Mouse (Mus musculus): ENCODE measurements around the gene Tor1aip1. TPM values are rescaled to one million over a fixed set of nuclear protein-coding genes. Genes with fewer than 3 reads are reported as not detected.

Tor1aip1 gene
- total and polyA plus RNA-seq, 3 experiments, result 19.1 to 44.1 (median 39.8) TPM

GRCm38 (mm10) chr1:156044211-156044611 is 7.9 kb upstream of the Tor1aip1 start:
- dilution Hi-C loops (cut with MboI; ENCODE audit: extremely low pct_ligation_motif_present, extremely low pct_unique_long_range_greater_than_20kb, low sequenced_read_pairs) (no loop called here), in situ Hi-C loops (cut with MboI; ENCODE audit: low pct_ligation_motif_present, low pct_unique_long_range_greater_than_20kb, low sequenced_read_pairs) (no loop called here)
- H3K27me3 ChIP-seq (replicated peaks), result no peaks in the 10 kb centered on the region
- DNase-seq (ENCODE audit: extremely low read depth), result no peak
- H3K79me2 ChIP-seq (replicated peaks; ENCODE audit: control insufficient read depth, extremely low read depth, insufficient read depth, poor library complexity, severe bottlenecking), result peaks cover 81% of the 10 kb centered on the region
- H3K4me3 ChIP-seq (replicated peaks in 1 of 3; ENCODE audit: low read depth in 2 of 3, low read length in 2 of 3, poor library complexity in 1 of 3), result no peak overlapping the region
- no peak overlapping the region for H3K27ac ChIP-seq (ENCODE audit: insufficient read depth, low read depth)
- TF ChIP-seq ELF1 (IDR thresholded peaks at IDR 0.05; ENCODE audit: low read depth, low read length) (no peak), RCOR1 (conservative IDR thresholded peaks at IDR 0.05; ENCODE audit: low read depth, low read length) (no peak), SMC3 (IDR thresholded peaks at IDR 0.05; ENCODE audit: low read depth, low read length) (no peak), CHD1 (IDR thresholded peaks at IDR 0.05; ENCODE audit: low read depth, low read length) (no peak), SIN3A (IDR thresholded peaks at IDR 0.05; ENCODE audit: low read length) (no peak), NRF1 (IDR thresholded peaks at IDR 0.05; ENCODE audit: low read depth, low read length) (no peak), TCF12 (IDR thresholded peaks at IDR 0.05; ENCODE audit: low read depth, low read length) (no peak)
- no peaks in the 10 kb centered on the region for H3K9me3 ChIP-seq (replicated peaks; ENCODE audit: low read length)
- H3K4me2 ChIP-seq (ENCODE audit: insufficient read depth, low read depth, poor library complexity, severe bottlenecking), result no peak overlapping the region
- no peak overlapping the region for H3K9ac ChIP-seq (ENCODE audit: insufficient read depth, low read depth)
- peaks cover 39 to 60% of the 10 kb centered on the region in 2 experiments for H3K36me3 ChIP-seq (replicated peaks in 1 of 2; ENCODE audit: control insufficient read depth in 1 of 2, insufficient read depth in 1 of 2, low read length in 1 of 2)
- H3K4me1 ChIP-seq (ENCODE audit: control insufficient read depth in 1 of 2, insufficient read depth in 2 of 2), result peaks cover 4 to 53% of the 10 kb centered on the region in 2 experiments; a peak in 3 of 4 replicates

DNA sequence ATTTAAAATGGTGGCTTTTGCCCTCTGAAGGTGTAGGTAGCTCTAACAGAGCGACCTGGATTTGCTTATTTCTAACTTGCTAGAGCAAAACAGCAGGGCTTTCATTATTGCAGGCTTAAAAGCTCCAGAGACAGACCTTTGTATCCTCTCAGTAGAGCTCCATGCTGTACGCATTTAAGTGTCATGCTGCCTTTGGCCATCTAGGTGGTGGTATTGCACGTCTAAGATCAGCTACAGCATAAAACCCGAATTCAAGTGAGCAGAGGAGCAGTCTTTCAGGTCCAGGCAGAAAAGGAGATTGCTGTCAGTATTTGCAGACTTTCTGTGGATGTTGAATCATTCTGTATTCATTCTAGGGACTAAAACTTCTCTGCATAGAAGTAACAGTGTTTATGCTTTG is 6.7 kb upstream of the Tor1aip1 start:
- TF ChIP-seq ZC3H11A (IDR thresholded peaks at IDR 0.05; ENCODE audit: low read depth, low read length), result no peak
- no peak for TF ChIP-seq USF1 (IDR thresholded peaks at IDR 0.05; ENCODE audit: low read depth, low read length)
- TF ChIP-seq E2F4 (IDR thresholded peaks at IDR 0.05; ENCODE audit: insufficient replicate concordance, low read depth, low read length), result no peak
- no peak for TF ChIP-seq POLR2A (IDR thresholded peaks at IDR 0.05; ENCODE audit: low read depth, low read length)
- peak; percentile 48; the same call in 1 of the 2 replicates for TF ChIP-seq MYC (IDR thresholded peaks at IDR 0.05; ENCODE audit: low read depth, low read length)
- TF ChIP-seq SMC3 (IDR thresholded peaks at IDR 0.05; ENCODE audit: low read depth, low read length), result peak; percentile 32
- no peak for TF ChIP-seq IRF4 (IDR thresholded peaks at IDR 0.05; ENCODE audit: low read depth, low read length)
- no peak for TF ChIP-seq USF2 (conservative IDR thresholded peaks at IDR 0.05; ENCODE audit: low read depth, low read length)
- peak; percentile 42 for TF ChIP-seq RAD21 (IDR thresholded peaks at IDR 0.05; ENCODE audit: low read depth, low read length)
- TF ChIP-seq ZNF384 (IDR thresholded peaks at IDR 0.05; ENCODE audit: low read depth, low read length), result no peak
- TF ChIP-seq ZMIZ1 (IDR thresholded peaks at IDR 0.05; ENCODE audit: low read depth, low read length), result no peak
- TF ChIP-seq SIN3A (IDR thresholded peaks at IDR 0.05; ENCODE audit: low read length), result 0 out of 2 replicates have a peak, but pooled peaks have one; percentile 29
- TF ChIP-seq CTCF (conservative IDR thresholded peaks at IDR 0.05 in 1 of 2, IDR thresholded peaks at IDR 0.05 in 1 of 2; ENCODE audit: low read depth in 2 of 2, low read length in 2 of 2), result peak; percentile 35 to 68
- Histone ChIP-seq H3K27me3 (replicated peaks) (no peaks in the 10 kb centered on the region), H3K4me1 (ENCODE audit: control insufficient read depth in 1 of 2, insufficient read depth in 2 of 2) (peaks cover 4 to 59% of the 10 kb centered on the region in 2 experiments; a peak in 3 of 4 replicates), H3K36me3 (replicated peaks in 1 of 2; ENCODE audit: control insufficient read depth in 1 of 2, insufficient read depth in 1 of 2, low read length in 1 of 2) (peaks cover 30 to 49% of the 10 kb centered on the region in 2 experiments), H3K9ac (ENCODE audit: insufficient read depth, low read depth) (no peak overlapping the region), H3K79me2 (replicated peaks; ENCODE audit: control insufficient read depth, extremely low read depth, insufficient read depth, poor library complexity, severe bottlenecking) (peaks cover 79% of the 10 kb centered on the region), H3K4me2 (ENCODE audit: insufficient read depth, low read depth, poor library complexity, severe bottlenecking) (no peak overlapping the region), H3K9me3 (replicated peaks; ENCODE audit: low read length) (no peaks in the 10 kb centered on the region), H3K4me3 (replicated peaks in 1 of 3; ENCODE audit: low read depth in 2 of 3, low read length in 2 of 3, poor library complexity in 1 of 3) (no peak overlapping the region), H3K27ac (ENCODE audit: insufficient read depth, low read depth) (no peak overlapping the region)
- peak; percentile 75 for DNase-seq (ENCODE audit: extremely low read depth)
- in situ Hi-C loops (cut with MboI; ENCODE audit: low pct_ligation_motif_present, low pct_unique_long_range_greater_than_20kb, low sequenced_read_pairs), result no loop called here
- dilution Hi-C loops (cut with MboI; ENCODE audit: extremely low pct_ligation_motif_present, extremely low pct_unique_long_range_greater_than_20kb, low sequenced_read_pairs), result no loop called here
